Mouse (Mus musculus): Measurements from ENCODE around the gene Tcte3.
A peak's percentile ranks its signal among the peaks of the same experiment; 100 is the strongest.
"Not testable (repeated sequence)": the region's sequence is repeated elsewhere in the genome, so short reads cannot be mapped to it uniquely, and the experiment has no call there.

The Tcte3 gene

GRCm38 (mm10) chr17:15041175-15041729 is at the start of gene Tcte3, which contains the start of the genes Ermard and Gm3448:
Gene Tcte3 (minus strand): TSS chr17:15041488.
Gene Ermard (plus strand): TSS chr17:15041208.
Gene Gm3448 (minus strand): TSS chr17:15041537.
- not testable (repeated sequence) for DNase-seq (ENCODE audit: low read depth, low spot score)

GRCm38 (mm10) chr17:15088591-15089001 is 47.3 kb upstream of the Tcte3 start:
- no peak for DNase-seq (ENCODE audit: low read depth, low spot score)

- peak; percentile 36 for DNase-seq (ENCODE audit: low read depth, low spot score)
These were observed 46.9 kb upstream of the Tcte3 start for GRCm38 (mm10) chr17:15088166-15088565.

DNA sequence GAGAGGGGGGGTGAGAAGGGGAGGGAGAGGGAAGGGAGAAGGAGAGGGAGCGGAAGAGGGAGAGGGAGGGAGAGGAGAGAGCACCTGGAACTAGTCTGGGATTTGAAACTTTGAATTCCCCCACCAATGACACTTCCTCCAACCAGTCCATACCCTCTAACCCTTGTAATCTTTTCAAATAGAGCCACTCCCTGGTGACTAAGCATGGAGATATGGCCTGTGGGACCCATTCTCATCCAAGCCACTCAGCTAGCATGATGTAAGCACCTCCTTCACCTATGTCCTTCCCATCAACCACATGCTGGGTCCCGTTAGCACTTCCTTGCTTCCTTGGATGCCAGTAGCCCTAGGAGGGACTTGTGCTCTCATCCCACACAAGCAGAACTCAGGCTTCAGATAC is 43.7 kb upstream of the Tcte3 start:
- DNase-seq (ENCODE audit: low read depth, low spot score): peak; percentile 42

- DNase-seq (ENCODE audit: low read depth, low spot score): no peak
These were observed 43.0 kb upstream of the Tcte3 start for GRCm38 (mm10) chr17:15084226-15084848.

- DNase-seq (ENCODE audit: low read depth, low spot score): no peak
These were observed 36.2 kb upstream of the Tcte3 start for GRCm38 (mm10) chr17:15077536-15077935.

DNA sequence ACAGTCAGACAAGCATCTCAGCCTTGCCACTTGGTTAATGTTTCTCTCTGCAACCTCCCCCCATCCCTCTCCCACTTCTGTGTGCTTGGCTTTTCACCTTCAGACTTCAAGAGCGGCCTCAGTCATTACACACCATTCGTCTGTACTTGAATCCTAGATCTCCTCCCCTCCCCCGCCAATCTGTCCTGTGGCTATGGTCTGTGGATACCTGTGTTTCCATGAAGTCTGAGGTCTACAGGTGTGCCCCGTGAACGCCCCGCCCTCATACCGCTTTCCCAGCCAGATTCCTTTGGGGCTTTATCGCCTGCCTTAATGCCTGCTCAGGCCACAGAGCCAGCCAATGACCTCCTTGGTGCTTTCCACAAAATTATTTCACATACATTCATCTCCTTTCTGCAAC is 33.7 kb upstream of the Tcte3 start:
- peak; percentile 9 for DNase-seq (ENCODE audit: low read depth, low spot score)

DNA sequence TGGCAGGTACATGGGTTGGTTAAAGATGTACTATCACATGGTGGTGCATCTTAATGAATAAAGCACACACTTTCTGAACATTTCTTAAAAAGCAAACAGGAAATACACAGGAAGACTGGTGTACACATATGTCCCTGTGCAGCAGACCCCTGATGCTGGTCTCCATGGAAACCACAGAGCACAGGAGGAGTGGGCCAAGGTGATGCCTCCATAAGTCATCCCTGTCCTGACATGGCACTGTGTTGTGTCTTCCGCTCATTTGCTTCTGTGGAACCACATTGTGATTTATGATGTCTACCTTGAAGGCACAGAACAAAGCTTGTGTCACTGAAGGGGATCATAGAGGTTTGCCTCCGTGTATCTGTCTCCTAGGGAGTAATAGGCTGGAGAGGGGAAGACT is 30.9 kb upstream of the Tcte3 start:
- no peak for DNase-seq (ENCODE audit: low read depth, low spot score)

DNA sequence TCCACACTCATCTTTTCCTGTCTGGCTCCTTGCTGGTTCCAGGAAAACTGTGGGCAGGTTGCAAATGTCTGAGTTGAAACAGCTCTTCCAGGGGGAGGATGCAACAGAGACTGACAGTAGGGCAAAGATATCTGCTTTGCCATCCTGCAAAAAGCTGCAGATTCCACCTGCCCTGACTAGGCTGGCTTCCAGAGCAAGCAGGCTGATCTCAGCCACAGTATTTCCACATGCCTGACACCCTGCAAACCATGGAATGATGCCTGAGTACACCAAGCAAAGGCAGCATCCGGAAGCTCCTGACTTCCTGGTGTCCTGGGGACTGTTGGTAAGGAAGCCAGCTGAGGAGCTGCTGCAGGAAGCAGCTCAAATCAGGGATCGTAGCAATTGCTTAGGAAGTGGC is 27.8 kb upstream of the Tcte3 start:
- no peak for DNase-seq (ENCODE audit: low read depth, low spot score)

- no peak for DNase-seq (ENCODE audit: low read depth, low spot score)
These were observed 26.9 kb upstream of the Tcte3 start for GRCm38 (mm10) chr17:15068040-15068792.

GRCm38 (mm10) chr17:15066911-15067310 is 25.6 kb upstream of the Tcte3 start:
- DNase-seq (ENCODE audit: low read depth, low spot score): no peak

- peak; percentile 64 for DNase-seq (ENCODE audit: low read depth, low spot score)
These were observed 24.8 kb upstream of the Tcte3 start for GRCm38 (mm10) chr17:15066066-15066465.

- DNase-seq (ENCODE audit: low read depth, low spot score): peak; percentile 81
These were observed 24.2 kb upstream of the Tcte3 start for GRCm38 (mm10) chr17:15065391-15066024.

DNA sequence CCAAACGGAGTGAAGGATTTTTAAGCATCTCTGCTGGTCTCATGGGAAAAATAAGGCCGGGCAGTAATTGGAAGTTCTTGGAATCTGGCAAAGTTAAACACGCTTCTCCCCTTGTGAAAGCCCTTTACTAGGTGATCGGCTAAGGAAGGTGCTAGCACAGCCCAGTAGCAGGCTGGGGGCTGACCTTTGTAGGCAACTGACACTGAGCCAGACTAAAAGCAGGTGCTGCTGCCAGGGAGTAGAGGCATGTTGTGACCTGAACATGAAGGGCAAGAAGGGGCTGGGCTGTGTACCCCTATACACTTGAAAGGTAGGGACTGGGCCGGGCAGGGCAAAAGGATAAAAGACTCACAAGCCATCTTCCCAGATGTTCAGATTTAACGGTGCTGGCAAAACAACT is 19.1 kb upstream of the Tcte3 start:
- DNase-seq (ENCODE audit: low read depth, low spot score): no peak

- DNase-seq (ENCODE audit: low read depth, low spot score): peak; percentile 20
These were observed 18.4 kb upstream of the Tcte3 start for GRCm38 (mm10) chr17:15059646-15060045.

DNA sequence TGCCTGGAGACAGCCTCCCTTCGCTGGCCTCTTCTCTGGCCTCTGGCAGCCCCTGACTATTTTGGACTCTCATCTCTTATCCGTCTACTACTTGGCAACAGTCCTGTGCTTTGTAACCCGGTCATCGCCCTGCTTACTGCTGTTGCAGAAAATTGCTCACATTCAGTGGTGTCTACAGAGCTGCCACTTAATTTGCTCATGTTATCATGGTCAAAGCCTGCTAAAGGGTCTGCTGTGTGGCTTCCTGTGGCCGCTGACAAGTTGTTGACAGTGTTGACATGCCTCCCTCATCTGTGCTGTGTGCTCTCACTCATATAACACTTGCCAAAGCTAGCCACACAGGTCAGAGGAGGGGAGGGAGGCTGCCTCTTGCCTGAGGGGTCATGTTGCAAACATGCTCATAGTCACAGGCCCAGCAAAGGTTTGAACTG is 16.9 kb upstream of the Tcte3 start:
- no peak for DNase-seq (ENCODE audit: low read depth, low spot score)

- DNase-seq (ENCODE audit: low read depth, low spot score): no peak
These were observed 14.6 kb upstream of the Tcte3 start for GRCm38 (mm10) chr17:15055925-15056324.

GRCm38 (mm10) chr17:15053829-15054200 is 12.5 kb upstream of the Tcte3 start:
- not testable (repeated sequence) for DNase-seq (ENCODE audit: low read depth, low spot score)

DNA sequence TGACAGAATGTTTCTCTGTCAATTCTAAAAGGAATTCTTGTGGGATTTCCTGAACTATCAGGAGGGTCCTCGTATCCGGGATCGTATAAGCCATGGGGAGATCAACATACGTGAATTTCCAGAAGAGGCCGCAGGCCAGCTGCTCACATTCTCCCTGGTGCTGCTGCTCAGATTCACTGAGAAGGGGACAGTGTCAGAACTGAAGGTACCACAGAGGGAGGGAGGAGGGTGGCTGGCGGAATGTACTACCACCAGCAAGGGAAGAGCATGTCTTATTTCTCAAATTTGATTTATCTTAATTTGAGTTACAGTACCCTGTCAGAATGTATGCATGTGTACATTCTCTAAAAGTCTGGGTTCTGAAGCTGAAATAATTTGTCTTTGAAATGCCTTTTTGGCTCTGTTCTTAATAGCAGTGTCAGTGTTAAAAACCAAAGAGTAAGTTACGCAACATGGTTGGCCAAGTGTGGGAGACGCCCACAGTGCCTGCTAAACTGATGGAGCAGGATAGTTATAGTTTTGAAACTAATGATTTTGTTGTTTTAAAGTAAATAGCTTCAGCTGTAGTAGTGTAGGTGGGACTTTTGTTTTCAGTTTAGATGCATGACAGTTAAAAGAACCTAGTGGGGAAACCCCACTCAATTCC is 12.0 kb upstream of the Tcte3 start:
- DNase-seq (ENCODE audit: low read depth, low spot score): not testable (repeated sequence)

- DNase-seq (ENCODE audit: low read depth, low spot score): peak; percentile 67
These were observed 11.5 kb upstream of the Tcte3 start for GRCm38 (mm10) chr17:15052766-15053165.

- DNase-seq (ENCODE audit: low read depth, low spot score): not testable (repeated sequence)
These were observed 9.1 kb upstream of the Tcte3 start for GRCm38 (mm10) chr17:15050338-15050737.

- not testable (repeated sequence) for DNase-seq (ENCODE audit: low read depth, low spot score)
These were observed 833 bp downstream of the Tcte3 start for GRCm38 (mm10) chr17:15040455-15040854.
